Mouse (Mus musculus): ENCODE measurements around the gene Por.

DNA sequence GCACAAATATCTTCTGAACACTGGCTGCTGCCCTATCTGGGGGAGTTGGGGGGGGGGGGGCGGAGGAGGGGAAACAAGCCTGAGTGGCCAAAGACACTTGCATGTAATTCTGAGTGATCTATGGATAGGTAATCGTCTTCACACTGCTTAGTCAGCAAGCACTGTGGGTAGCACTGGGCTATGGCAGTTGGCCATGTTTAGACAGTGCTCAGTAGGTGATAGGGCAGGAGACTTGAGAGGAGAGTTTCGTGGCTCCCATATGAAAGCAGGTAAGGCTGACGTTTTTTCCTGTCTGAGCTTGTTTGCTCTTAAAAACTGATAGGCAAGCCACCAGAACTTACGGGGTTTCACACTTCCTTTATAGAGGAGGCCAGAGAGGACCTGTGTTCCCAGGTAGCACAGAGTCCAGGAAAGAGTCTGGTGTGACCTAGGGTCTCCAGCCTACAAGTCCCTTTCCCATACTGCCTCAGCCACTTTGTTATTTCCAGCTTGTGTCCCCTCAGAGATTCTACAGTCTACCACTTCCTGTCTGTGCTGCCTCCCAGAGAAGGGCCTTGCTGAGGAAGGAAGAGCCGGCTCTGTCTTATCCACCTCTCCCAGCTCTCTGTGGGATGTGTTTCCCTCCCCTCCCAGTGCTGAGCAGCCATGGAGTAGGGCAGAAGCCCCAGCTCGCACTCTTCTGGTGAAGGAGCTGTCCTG is 29.9 kb upstream of the Por start:
- no peak for TF ChIP-seq CTCF (IDR thresholded peaks at IDR 0.05)
- no peak for TF ChIP-seq POLR2A (IDR thresholded peaks at IDR 0.05; ENCODE audit: insufficient read depth, low read depth, low read length)
- no peak for TF ChIP-seq EP300 (IDR thresholded peaks at IDR 0.05; ENCODE audit: insufficient read depth, low read depth, low read length)
